Mouse (Mus musculus): ENCODE results near the gene Gfod1. TPM values are rescaled to one million over a fixed set of nuclear protein-coding genes. Genes with fewer than 3 reads are reported as not detected.

Gfod1 gene
- polyA plus RNA-seq, 2 experiments, result 1.6 to 2.8 TPM

DNA sequence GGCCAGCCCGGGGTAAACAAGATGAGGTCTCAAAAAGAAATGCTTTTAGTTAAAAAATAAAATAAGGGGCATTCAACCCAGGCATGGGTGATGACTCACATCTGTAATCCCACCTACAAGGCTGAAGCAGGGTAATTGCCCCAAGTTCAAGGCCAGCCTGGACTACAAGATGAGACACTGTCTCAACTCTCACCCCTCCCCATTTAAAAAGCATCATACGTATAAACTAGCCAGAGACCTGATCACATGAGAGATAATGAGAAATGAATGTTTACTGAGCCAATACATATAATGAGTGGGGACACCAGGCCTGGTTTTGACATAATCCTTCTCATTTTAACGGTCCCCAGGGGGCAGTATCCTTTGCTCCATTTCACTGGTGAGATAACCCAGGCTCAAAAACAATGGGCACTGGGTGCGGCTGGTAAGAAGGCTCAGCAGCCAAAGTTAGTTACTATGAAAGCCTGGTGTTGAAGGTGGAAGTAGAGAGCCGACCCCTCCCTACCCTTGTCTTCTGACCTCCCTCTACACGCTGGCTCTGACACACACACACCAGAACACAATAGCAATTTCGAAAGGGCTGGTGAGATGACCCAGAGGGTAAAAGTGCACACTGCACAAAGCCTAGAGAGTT lies 8.9 kb downstream of the Gfod1 start:
- H3K27me3 ChIP-seq (ENCODE audit: control insufficient read depth, insufficient read depth, low read length), result peaks cover 4% of the 10 kb centered on the region; the same call in 1 of the 2 replicates
- 72% methylated on average over 7 of the region's 7 CpGs for WGBS
- TF ChIP-seq POLR2A (IDR thresholded peaks at IDR 0.05; ENCODE audit: borderline replicate concordance, extremely low read depth, insufficient read depth, insufficient read length), result no peak
- DNase-seq (ENCODE audit: low spot score), result no peak
- H3K9ac ChIP-seq (ENCODE audit: low read depth, low read length, severe bottlenecking), result no peak overlapping the region
- H3K27ac ChIP-seq (replicated peaks; ENCODE audit: low read depth, low read length), result no peak overlapping the region
- H3K9me3 ChIP-seq (ENCODE audit: control insufficient read depth, low read length), result no peaks in the 10 kb centered on the region
- no peaks in the 10 kb centered on the region for H3K4me1 ChIP-seq (ENCODE audit: control insufficient read depth, insufficient read depth, low read length)
- no peak overlapping the region for H3K4me3 ChIP-seq (replicated peaks; ENCODE audit: low read length)
- no peak for ATAC-seq (ENCODE audit: low FRiP score, low read depth)
- H3K4me2 ChIP-seq (replicated peaks; ENCODE audit: low read depth, low read length, severe bottlenecking), result no peak overlapping the region
- no peaks in the 10 kb centered on the region for H3K36me3 ChIP-seq (ENCODE audit: control insufficient read depth, insufficient read depth, low read length)

DNA sequence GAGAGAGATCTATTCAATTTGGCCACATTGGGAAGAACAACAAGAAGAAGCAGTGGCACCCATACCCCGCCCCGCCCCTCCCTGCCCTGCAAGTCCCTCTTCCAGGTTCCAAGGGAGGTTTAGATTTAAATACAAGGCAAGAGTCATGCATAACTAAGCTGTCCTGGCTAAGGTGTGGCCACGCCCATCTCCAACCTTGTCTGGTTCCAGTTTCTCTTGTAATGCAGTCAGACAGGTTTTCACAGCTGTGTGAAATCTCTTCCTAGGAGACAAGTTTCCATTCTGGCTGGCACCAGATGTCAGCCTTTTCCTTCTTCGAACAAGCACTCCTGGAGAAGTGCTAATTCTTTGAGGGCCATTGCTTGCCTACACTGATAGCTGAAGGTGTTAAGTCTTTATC lies 11.1 kb downstream of the Gfod1 start:
- DNase-seq (ENCODE audit: low spot score), result peak; percentile 64
- ATAC-seq (ENCODE audit: low FRiP score, low read depth), result no peak
- Histone ChIP-seq H3K4me1 (ENCODE audit: control insufficient read depth, insufficient read depth, low read length) (peaks cover 4% of the 10 kb centered on the region; the same call in 1 of the 2 replicates), H3K27me3 (ENCODE audit: control insufficient read depth, insufficient read depth, low read length) (no peaks in the 10 kb centered on the region), H3K4me3 (replicated peaks; ENCODE audit: low read length) (no peak overlapping the region), H3K4me2 (replicated peaks; ENCODE audit: low read depth, low read length, severe bottlenecking) (no peak overlapping the region), H3K27ac (replicated peaks; ENCODE audit: low read depth, low read length) (no peak overlapping the region), H3K36me3 (ENCODE audit: control insufficient read depth, insufficient read depth, low read length) (no peaks in the 10 kb centered on the region), H3K9me3 (ENCODE audit: control insufficient read depth, low read length) (no peaks in the 10 kb centered on the region), H3K9ac (ENCODE audit: low read depth, low read length, severe bottlenecking) (no peak overlapping the region)
- 60% methylated on average over 4 of the region's 4 CpGs for WGBS
- no peak for TF ChIP-seq POLR2A (IDR thresholded peaks at IDR 0.05; ENCODE audit: borderline replicate concordance, extremely low read depth, insufficient read depth, insufficient read length)

DNA sequence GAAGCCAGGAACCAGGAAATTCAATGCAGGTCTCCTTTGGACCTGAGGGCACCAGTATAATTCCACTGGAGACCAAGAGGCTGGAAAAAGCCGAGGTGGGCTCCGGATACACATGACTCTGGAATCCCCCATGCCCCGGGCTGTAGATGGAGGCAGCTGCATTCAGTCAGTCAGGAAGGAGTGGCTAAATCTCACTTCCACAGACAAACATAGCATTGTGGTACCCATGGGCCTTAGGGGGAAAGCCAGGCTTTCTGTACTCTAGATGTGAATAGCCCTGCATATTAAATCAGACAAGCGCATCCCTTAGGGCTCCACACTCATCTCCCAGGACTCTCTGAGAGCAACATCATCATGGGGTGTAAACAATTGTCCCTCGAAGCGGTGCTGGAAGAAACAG lies 14.9 kb downstream of the Gfod1 start:
- no peaks in the 10 kb centered on the region for H3K36me3 ChIP-seq (ENCODE audit: control insufficient read depth, insufficient read depth, low read length)
- whole genome bisulfite sequencing, result 68% methylated on average over 6 of the region's 6 CpGs
- H3K4me2 ChIP-seq (replicated peaks; ENCODE audit: low read depth, low read length, severe bottlenecking), result no peak overlapping the region
- ATAC-seq (ENCODE audit: low FRiP score, low read depth) (no peak), DNase-seq (ENCODE audit: low spot score) (no peak)
- no peak overlapping the region for H3K9ac ChIP-seq (ENCODE audit: low read depth, low read length, severe bottlenecking)
- no peak overlapping the region for H3K27ac ChIP-seq (replicated peaks; ENCODE audit: low read depth, low read length)
- H3K9me3 ChIP-seq (ENCODE audit: control insufficient read depth, low read length), result no peaks in the 10 kb centered on the region
- H3K27me3 ChIP-seq (ENCODE audit: control insufficient read depth, insufficient read depth, low read length), result no peaks in the 10 kb centered on the region
- H3K4me3 ChIP-seq (replicated peaks; ENCODE audit: low read length), result no peak overlapping the region
- TF ChIP-seq POLR2A (IDR thresholded peaks at IDR 0.05; ENCODE audit: borderline replicate concordance, extremely low read depth, insufficient read depth, insufficient read length), result no peak
- H3K4me1 ChIP-seq (ENCODE audit: control insufficient read depth, insufficient read depth, low read length), result peaks cover 4% of the 10 kb centered on the region; the same call in 1 of the 2 replicates

DNA sequence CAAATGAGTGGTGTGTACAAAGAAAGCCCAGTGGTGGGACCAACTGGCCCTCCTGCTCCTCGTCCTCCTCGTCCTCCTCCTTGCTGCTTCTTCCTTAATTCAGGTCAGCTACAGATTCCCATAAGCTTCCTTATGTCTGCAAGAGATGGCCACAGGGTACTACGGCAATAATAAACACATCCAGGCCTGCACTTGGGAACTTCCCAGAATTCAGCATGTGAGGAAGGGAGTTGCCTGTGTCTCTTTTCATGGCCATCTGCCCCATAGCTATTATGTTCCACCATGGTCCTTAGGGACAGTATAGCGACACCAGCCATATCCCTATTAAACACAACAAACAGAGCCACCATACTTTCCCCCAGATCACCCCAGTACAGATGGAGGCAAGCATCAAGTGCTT lies 15.5 kb downstream of the Gfod1 start:
- DNase-seq (ENCODE audit: low spot score) (no peak), ATAC-seq (ENCODE audit: low FRiP score, low read depth) (no peak)
- H3K4me3 ChIP-seq (replicated peaks; ENCODE audit: low read length), result no peak overlapping the region
- peaks cover 4% of the 10 kb centered on the region; the same call in 1 of the 2 replicates for H3K4me1 ChIP-seq (ENCODE audit: control insufficient read depth, insufficient read depth, low read length)
- no peak for TF ChIP-seq POLR2A (IDR thresholded peaks at IDR 0.05; ENCODE audit: borderline replicate concordance, extremely low read depth, insufficient read depth, insufficient read length)
- no peaks in the 10 kb centered on the region for H3K9me3 ChIP-seq (ENCODE audit: control insufficient read depth, low read length)
- WGBS, result 64% methylated on average over 4 of the region's 4 CpGs
- no peak overlapping the region for H3K27ac ChIP-seq (replicated peaks; ENCODE audit: low read depth, low read length)
- no peaks in the 10 kb centered on the region for H3K36me3 ChIP-seq (ENCODE audit: control insufficient read depth, insufficient read depth, low read length)
- no peak overlapping the region for H3K9ac ChIP-seq (ENCODE audit: low read depth, low read length, severe bottlenecking)
- no peak overlapping the region for H3K4me2 ChIP-seq (replicated peaks; ENCODE audit: low read depth, low read length, severe bottlenecking)
- H3K27me3 ChIP-seq (ENCODE audit: control insufficient read depth, insufficient read depth, low read length), result no peaks in the 10 kb centered on the region

DNA sequence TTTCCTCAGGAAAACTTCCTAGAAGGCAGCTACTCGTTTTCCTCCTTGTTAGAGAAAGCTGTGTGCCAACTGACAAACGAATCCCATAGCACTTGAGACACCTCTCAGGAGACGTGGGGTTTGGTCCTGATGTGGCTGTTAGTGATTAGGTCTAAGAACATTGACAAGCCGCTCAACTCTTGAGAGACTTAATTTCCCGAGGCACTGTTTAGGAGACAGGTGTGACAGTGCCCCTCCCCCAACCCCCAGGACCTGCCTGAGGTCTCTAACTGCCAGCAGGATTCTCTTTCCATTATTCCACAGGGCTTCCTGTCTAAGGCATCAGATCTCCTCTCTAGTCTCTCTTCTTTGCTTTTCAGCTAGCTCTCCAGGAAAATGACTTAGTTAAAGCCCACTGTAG lies 15.9 kb downstream of the Gfod1 start:
- no peaks in the 10 kb centered on the region for H3K27me3 ChIP-seq (ENCODE audit: control insufficient read depth, insufficient read depth, low read length)
- H3K9ac ChIP-seq (ENCODE audit: low read depth, low read length, severe bottlenecking), result no peak overlapping the region
- peaks cover 4% of the 10 kb centered on the region; the same call in 1 of the 2 replicates for H3K4me1 ChIP-seq (ENCODE audit: control insufficient read depth, insufficient read depth, low read length)
- no peak for DNase-seq (ENCODE audit: low spot score)
- WGBS, result 26% methylated on average over 5 of the region's 5 CpGs
- H3K4me3 ChIP-seq (replicated peaks; ENCODE audit: low read length), result no peak overlapping the region
- H3K36me3 ChIP-seq (ENCODE audit: control insufficient read depth, insufficient read depth, low read length), result no peaks in the 10 kb centered on the region
- H3K27ac ChIP-seq (replicated peaks; ENCODE audit: low read depth, low read length), result no peak overlapping the region
- ATAC-seq (ENCODE audit: low FRiP score, low read depth), result no peak
- TF ChIP-seq POLR2A (IDR thresholded peaks at IDR 0.05; ENCODE audit: borderline replicate concordance, extremely low read depth, insufficient read depth, insufficient read length), result no peak
- no peaks in the 10 kb centered on the region for H3K9me3 ChIP-seq (ENCODE audit: control insufficient read depth, low read length)
- H3K4me2 ChIP-seq (replicated peaks; ENCODE audit: low read depth, low read length, severe bottlenecking), result no peak overlapping the region

Measured in limb, embryonic 14.5 days (tissue).